Mouse (Mus musculus): ENCODE data around the gene Pdxk. TPM values are rescaled to one million over a fixed set of nuclear protein-coding genes. Genes with fewer than 3 reads are reported as not detected.

Pdxk gene
- polyA plus RNA-seq, 1 experiment from 2014 or later = 12.0 TPM

- DNase-seq (ENCODE audit: low spot score) (no peak), ATAC-seq (replicated peaks; ENCODE audit: low FRiP score, low TSS enrichment, low read depth) (no peak)
- Histone ChIP-seq H3K4me3 (ENCODE audit: low read depth, low read length) (no peak overlapping the region), H3K9me3 (ENCODE audit: control insufficient read depth, low read length) (no peaks in the 10 kb centered on the region), H3K9ac (ENCODE audit: low read length) (no peak overlapping the region), H3K4me1 (replicated peaks; ENCODE audit: control insufficient read depth, insufficient read depth, low read length) (no peaks in the 10 kb centered on the region), H3K27me3 (replicated peaks; ENCODE audit: control insufficient read depth, insufficient read depth, low read length) (no peaks in the 10 kb centered on the region), H3K4me2 (ENCODE audit: low read length) (no peak overlapping the region), H3K36me3 (ENCODE audit: control insufficient read depth, insufficient read depth, low read length) (no peaks in the 10 kb centered on the region), H3K27ac (ENCODE audit: low read depth) (no peak overlapping the region)
- WGBS = 54% methylated on average over 8 of the region's 8 CpGs
Observed at GRCm38 (mm10) chr10:78474759-78475158, 10.0 kb upstream of the Pdxk start.

GRCm38 (mm10) chr10:78473434-78473833 lies 8.7 kb upstream of the Pdxk start:
- H3K9ac ChIP-seq (ENCODE audit: low read length) = no peak overlapping the region
- H3K36me3 ChIP-seq (ENCODE audit: control insufficient read depth, insufficient read depth, low read length) = no peaks in the 10 kb centered on the region
- WGBS = 60% methylated on average over 5 of the region's 5 CpGs
- H3K4me3 ChIP-seq (ENCODE audit: low read depth, low read length) = no peak overlapping the region
- ATAC-seq (replicated peaks; ENCODE audit: low FRiP score, low TSS enrichment, low read depth) (no peak), DNase-seq (ENCODE audit: low spot score) (no peak)
- no peak overlapping the region for H3K4me2 ChIP-seq (ENCODE audit: low read length)
- H3K27ac ChIP-seq (ENCODE audit: low read depth) = no peak overlapping the region
- H3K27me3 ChIP-seq (replicated peaks; ENCODE audit: control insufficient read depth, insufficient read depth, low read length) = no peaks in the 10 kb centered on the region
- no peaks in the 10 kb centered on the region for H3K4me1 ChIP-seq (replicated peaks; ENCODE audit: control insufficient read depth, insufficient read depth, low read length)
- no peaks in the 10 kb centered on the region for H3K9me3 ChIP-seq (ENCODE audit: control insufficient read depth, low read length)

- WGBS = 86% methylated on average over 3 of the region's 3 CpGs
- ATAC-seq (replicated peaks; ENCODE audit: low FRiP score, low TSS enrichment, low read depth) (no peak), DNase-seq (ENCODE audit: low spot score) (no peak)
- Histone ChIP-seq H3K36me3 (ENCODE audit: control insufficient read depth, insufficient read depth, low read length) (no peaks in the 10 kb centered on the region), H3K4me1 (replicated peaks; ENCODE audit: control insufficient read depth, insufficient read depth, low read length) (no peaks in the 10 kb centered on the region), H3K9ac (ENCODE audit: low read length) (no peak overlapping the region), H3K27ac (ENCODE audit: low read depth) (no peak overlapping the region), H3K9me3 (ENCODE audit: control insufficient read depth, low read length) (no peaks in the 10 kb centered on the region), H3K4me2 (ENCODE audit: low read length) (no peak overlapping the region), H3K4me3 (ENCODE audit: low read depth, low read length) (no peak overlapping the region), H3K27me3 (replicated peaks; ENCODE audit: control insufficient read depth, insufficient read depth, low read length) (no peaks in the 10 kb centered on the region)
Observed at GRCm38 (mm10) chr10:78472046-78472445, 7.3 kb upstream of the Pdxk start.

- 63% methylated on average over 15 of the region's 15 CpGs for WGBS
- H3K9ac ChIP-seq (ENCODE audit: low read length) = no peak overlapping the region
- H3K27ac ChIP-seq (ENCODE audit: low read depth) = no peak overlapping the region
- 0 out of 2 replicates have a peak overlapping the region, but pooled peaks have one; percentile 18 for H3K4me2 ChIP-seq (ENCODE audit: low read length)
- no peaks in the 10 kb centered on the region for H3K9me3 ChIP-seq (ENCODE audit: control insufficient read depth, low read length)
- no peaks in the 10 kb centered on the region for H3K27me3 ChIP-seq (replicated peaks; ENCODE audit: control insufficient read depth, insufficient read depth, low read length)
- no peak overlapping the region for H3K4me3 ChIP-seq (ENCODE audit: low read depth, low read length)
- no peaks in the 10 kb centered on the region for H3K36me3 ChIP-seq (ENCODE audit: control insufficient read depth, insufficient read depth, low read length)
- no peak for DNase-seq (ENCODE audit: low spot score)
- H3K4me1 ChIP-seq (replicated peaks; ENCODE audit: control insufficient read depth, insufficient read depth, low read length) = no peaks in the 10 kb centered on the region
- ATAC-seq (replicated peaks; ENCODE audit: low FRiP score, low TSS enrichment, low read depth) = no peak
Observed at GRCm38 (mm10) chr10:78470582-78471313, 6.0 kb upstream of the Pdxk start.

- Histone ChIP-seq H3K27ac (ENCODE audit: low read depth) (no peak overlapping the region), H3K4me3 (ENCODE audit: low read depth, low read length) (no peak overlapping the region), H3K27me3 (replicated peaks; ENCODE audit: control insufficient read depth, insufficient read depth, low read length) (no peaks in the 10 kb centered on the region), H3K36me3 (ENCODE audit: control insufficient read depth, insufficient read depth, low read length) (no peaks in the 10 kb centered on the region), H3K9me3 (ENCODE audit: control insufficient read depth, low read length) (no peaks in the 10 kb centered on the region), H3K9ac (ENCODE audit: low read length) (no peak overlapping the region), H3K4me2 (ENCODE audit: low read length) (no peak overlapping the region), H3K4me1 (replicated peaks; ENCODE audit: control insufficient read depth, insufficient read depth, low read length) (peaks cover 4% of the 10 kb centered on the region)
- DNase-seq (ENCODE audit: low spot score) (no peak), ATAC-seq (replicated peaks; ENCODE audit: low FRiP score, low TSS enrichment, low read depth) (no peak)
- 51% methylated on average over 2 of the region's 2 CpGs for WGBS
Observed at GRCm38 (mm10) chr10:78467761-78468310, 3.1 kb upstream of the Pdxk start.

DNA sequence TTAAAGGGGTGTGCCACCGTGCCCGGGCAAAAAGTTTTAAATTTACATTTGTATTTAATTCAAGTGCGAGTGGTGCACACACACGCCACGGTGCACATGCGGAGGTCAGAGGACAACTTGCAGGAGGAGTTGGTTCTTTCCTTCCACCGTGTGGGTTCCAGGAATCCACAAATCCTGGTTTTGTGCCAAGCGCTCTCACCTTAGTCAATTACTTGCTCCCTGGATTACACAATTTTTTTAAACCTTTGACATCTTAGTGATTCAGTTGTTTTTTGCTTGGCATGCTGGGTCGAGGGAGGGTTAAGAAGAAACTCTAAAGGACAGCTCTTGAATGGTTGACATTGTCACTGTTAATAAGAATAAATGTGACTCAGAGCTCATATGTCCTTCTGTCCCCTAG lies 1.9 kb upstream of the Pdxk start:
- ATAC-seq (replicated peaks; ENCODE audit: low FRiP score, low TSS enrichment, low read depth) (no peak), DNase-seq (ENCODE audit: low spot score) (no peak)
- Histone ChIP-seq H3K36me3 (ENCODE audit: control insufficient read depth, insufficient read depth, low read length) (no peaks in the 10 kb centered on the region), H3K4me2 (ENCODE audit: low read length) (no peak overlapping the region), H3K27ac (ENCODE audit: low read depth) (no peak overlapping the region), H3K4me3 (ENCODE audit: low read depth, low read length) (no peak overlapping the region), H3K4me1 (replicated peaks; ENCODE audit: control insufficient read depth, insufficient read depth, low read length) (peaks cover 4% of the 10 kb centered on the region), H3K27me3 (replicated peaks; ENCODE audit: control insufficient read depth, insufficient read depth, low read length) (no peaks in the 10 kb centered on the region), H3K9me3 (ENCODE audit: control insufficient read depth, low read length) (no peaks in the 10 kb centered on the region), H3K9ac (ENCODE audit: low read length) (no peak overlapping the region)
- 83% methylated on average over 9 of the region's 9 CpGs for WGBS

- ATAC-seq (replicated peaks; ENCODE audit: low FRiP score, low TSS enrichment, low read depth) (no peak), DNase-seq (ENCODE audit: low spot score) (no peak)
- H3K27ac ChIP-seq (ENCODE audit: low read depth) = peak overlapping the region; percentile 38; the same call in 1 of the 2 replicates
- H3K4me2 ChIP-seq (ENCODE audit: low read length) = peak overlapping the region; percentile 98
- no peaks in the 10 kb centered on the region for H3K9me3 ChIP-seq (ENCODE audit: control insufficient read depth, low read length)
- no peak overlapping the region for H3K9ac ChIP-seq (ENCODE audit: low read length)
- no peaks in the 10 kb centered on the region for H3K36me3 ChIP-seq (ENCODE audit: control insufficient read depth, insufficient read depth, low read length)
- peaks cover 7% of the 10 kb centered on the region for H3K4me1 ChIP-seq (replicated peaks; ENCODE audit: control insufficient read depth, insufficient read depth, low read length)
- no peak overlapping the region for H3K4me3 ChIP-seq (ENCODE audit: low read depth, low read length)
- WGBS = 84% methylated on average over 3 of the region's 3 CpGs
- no peaks in the 10 kb centered on the region for H3K27me3 ChIP-seq (replicated peaks; ENCODE audit: control insufficient read depth, insufficient read depth, low read length)
Observed at GRCm38 (mm10) chr10:78465472-78465871, 697 bp upstream of the Pdxk start.

- no peaks in the 10 kb centered on the region for H3K36me3 ChIP-seq (ENCODE audit: control insufficient read depth, insufficient read depth, low read length)
- ATAC-seq (replicated peaks; ENCODE audit: low FRiP score, low TSS enrichment, low read depth) (peak; percentile 16), DNase-seq (ENCODE audit: low spot score) (peak; percentile 63)
- H3K4me1 ChIP-seq (replicated peaks; ENCODE audit: control insufficient read depth, insufficient read depth, low read length) = peaks cover 12% of the 10 kb centered on the region
- no peaks in the 10 kb centered on the region for H3K9me3 ChIP-seq (ENCODE audit: control insufficient read depth, low read length)
- 1% methylated on average over 32 of the region's 32 CpGs for WGBS
- H3K9ac ChIP-seq (ENCODE audit: low read length) = peak overlapping the region; percentile 56
- H3K4me3 ChIP-seq (ENCODE audit: low read depth, low read length) = peak overlapping the region; percentile 57
- H3K4me2 ChIP-seq (ENCODE audit: low read length) = peak overlapping the region; percentile 98
- H3K27ac ChIP-seq (ENCODE audit: low read depth) = no peak overlapping the region
- H3K27me3 ChIP-seq (replicated peaks; ENCODE audit: control insufficient read depth, insufficient read depth, low read length) = no peaks in the 10 kb centered on the region
Observed at GRCm38 (mm10) chr10:78464201-78464791, 479 bp downstream of the Pdxk start.
